Mouse (Mus musculus) liver, adult 2 months (tissue): Measurements from ENCODE around the gene Nelfcd. TPM values are rescaled to one million over a fixed set of nuclear protein-coding genes. Genes with fewer than 3 reads are reported as not detected.

Source experiments
- DNase-seq: peaks from one replicate; pipeline ENCODE4 v3.0.0-alpha.2; 2011; ENCODE audit warnings: low read depth, low spot score; ENCODE audit errors: extremely low read depth
- H3K27ac ChIP-seq: fragments of 200-500 bp; replicated peaks from 2 replicates; pipeline ENCODE4 v1.5.1; 2012; ENCODE audit warnings: low read depth, mild to moderate bottlenecking, control low read depth, inconsistent platforms, low read length; ENCODE audit not compliant: insufficient read depth
- H3K27me3 ChIP-seq: fragments of 200-500 bp; 2 replicates; pipeline ENCODE4 v1.6.1; 2012; ENCODE audit warnings: mild to moderate bottlenecking, moderate library complexity, low read length, inconsistent platforms; ENCODE audit not compliant: control insufficient read depth, insufficient read depth
- H3K36me3 ChIP-seq: fragments of 200-500 bp; 2 replicates; pipeline ENCODE4 v1.6.1; 2012; ENCODE audit warnings: low read length, inconsistent platforms; ENCODE audit not compliant: control insufficient read depth, insufficient read depth
- H3K4me1 ChIP-seq: fragments of 200-500 bp; 2 replicates; pipeline ENCODE4 v1.6.1; 2011; ENCODE audit warnings: low read length; ENCODE audit not compliant: control insufficient read depth, insufficient read depth
- H3K4me3 ChIP-seq: fragments of 200-500 bp; 2 replicates; pipeline ENCODE4 v1.5.1; 2011; ENCODE audit warnings: low read depth, mild to moderate bottlenecking, control low read depth, low read length, moderate library complexity; ENCODE audit not compliant: insufficient read depth
- H3K79me2 ChIP-seq: fragments of 200-500 bp; 2 replicates; pipeline ENCODE4 v1.6.1; 2012; ENCODE audit warnings: inconsistent platforms, mild to moderate bottlenecking, low read length, moderate library complexity; ENCODE audit not compliant: control insufficient read depth, insufficient read depth
- H3K9ac ChIP-seq: fragments of 200-500 bp; 2 replicates; pipeline ENCODE4 v1.6.1; 2012; ENCODE audit warnings: low read depth, mild to moderate bottlenecking, control low read depth, inconsistent platforms, low read length
- CTCF ChIP-seq: fragments of 200-500 bp; IDR thresholded peaks from 2 replicates; pipeline ENCODE4 v1.5.1; 2011; ENCODE audit warnings: low read depth, low read length, control low read depth
- POLR2A ChIP-seq: fragments of 200-500 bp; IDR thresholded peaks from 2 replicates; pipeline ENCODE4 v1.6.1; 2011; ENCODE audit warnings: low read length, control low read depth; ENCODE audit not compliant: insufficient read depth; ENCODE audit errors: extremely low read depth
- WGBS: fragments of 180-500 bp; shearing (Covaris S2); methylation state at CpG from one replicate; pipeline ENCODE4 v1.1.7; 2018; 5-methylcytosine and 5-hydroxymethylcytosine counted together
- polyA plus RNA-seq: library from polyadenylated mRNA; depleted of rRNA; stranded (reverse); fragments of >200 nt; gene quantifications from 2 replicates; pipeline ENCODE4 v1.2.3, GENCODE M21; 2012
- total RNA-seq: library from RNA; depleted of rRNA; stranded (reverse); fragments of >200 nt; gene quantifications from 2 replicates; pipeline ENCODE4 v1.2.3, GENCODE M21; 2014

Nelfcd gene
- total and polyA plus RNA-seq, 2 experiments = 17.3 to 40.6 TPM

DNA sequence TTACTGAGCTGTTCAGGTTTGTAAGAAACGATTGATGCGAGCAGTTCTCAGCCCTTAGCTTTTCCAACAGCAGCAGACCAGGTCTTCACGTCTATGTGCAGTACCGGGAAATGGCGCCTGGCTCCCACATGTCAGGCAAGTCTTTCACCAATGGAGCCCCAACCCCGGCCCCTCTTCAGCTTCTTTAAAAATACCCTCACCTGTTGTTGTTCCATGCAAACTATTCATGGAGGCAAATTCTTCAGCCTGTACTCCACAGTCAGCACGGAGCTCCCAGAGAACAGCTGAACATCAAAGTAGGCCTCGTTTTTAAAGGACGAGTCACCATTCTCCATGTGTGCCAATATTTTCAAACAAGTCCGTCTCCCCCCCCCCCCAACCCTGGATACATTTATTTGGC is 19.0 kb upstream of the Nelfcd start:
- TF ChIP-seq POLR2A = no peak
- no peak for TF ChIP-seq CTCF
- no peak overlapping the region for H3K4me3 ChIP-seq

DNA sequence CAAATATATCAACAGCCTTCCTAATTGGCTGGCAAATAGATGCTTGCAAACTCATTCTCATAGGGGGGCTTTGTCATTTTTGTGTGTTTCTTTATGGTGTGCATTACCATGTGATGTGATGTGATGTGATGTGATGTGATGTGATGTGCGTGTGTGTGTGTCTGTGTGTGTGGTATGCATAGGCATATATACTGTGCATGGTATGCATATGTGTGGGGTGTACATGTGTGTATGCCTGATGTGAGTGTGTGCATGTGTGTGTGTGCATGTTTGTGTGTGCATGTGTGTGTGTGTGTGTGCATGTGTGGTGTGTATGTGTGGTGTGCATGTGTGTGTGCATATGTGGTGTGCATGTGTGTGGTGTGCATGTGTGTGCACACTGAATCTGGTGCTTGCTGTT is 18.5 kb upstream of the Nelfcd start:
- Histone ChIP-seq H3K9ac (no peak overlapping the region), H3K79me2 (no peaks in the 10 kb centered on the region), H3K27ac (no peak overlapping the region), H3K36me3 (no peaks in the 10 kb centered on the region), H3K4me1 (no peaks in the 10 kb centered on the region), H3K27me3 (no peaks in the 10 kb centered on the region), H3K4me3 (no peak overlapping the region)
- 94% methylated on average over 1 of the region's 1 CpGs for WGBS
- no peak for TF ChIP-seq CTCF
- no peak for TF ChIP-seq POLR2A
- DNase-seq = no peak

More for the DNA sequence above, 19.0 kb upstream of the Nelfcd start:
- no peaks in the 10 kb centered on the region for H3K27me3 ChIP-seq
- H3K79me2 ChIP-seq = no peaks in the 10 kb centered on the region
- no peak for DNase-seq
- H3K4me1 ChIP-seq = no peaks in the 10 kb centered on the region
- no peaks in the 10 kb centered on the region for H3K36me3 ChIP-seq
- no peak overlapping the region for H3K27ac ChIP-seq
- H3K9ac ChIP-seq = no peak overlapping the region
- 88% methylated on average over 10 of the region's 10 CpGs for WGBS

- Histone ChIP-seq H3K27me3 (no peaks in the 10 kb centered on the region), H3K27ac (no peak overlapping the region), H3K4me1 (no peaks in the 10 kb centered on the region), H3K4me3 (no peak overlapping the region), H3K36me3 (no peaks in the 10 kb centered on the region), H3K9ac (no peak overlapping the region), H3K79me2 (no peaks in the 10 kb centered on the region)
- DNase-seq = no peak
- 90% methylated on average over 6 of the region's 6 CpGs for WGBS
- TF ChIP-seq POLR2A (no peak), CTCF (no peak)
These were observed 17.7 kb upstream of the Nelfcd start for GRCm38 (mm10) chr2:174397881-174398280.

GRCm38 (mm10) chr2:174400396-174400795 is 15.2 kb upstream of the Nelfcd start:
- DNase-seq = no peak
- Histone ChIP-seq H3K27ac (no peak overlapping the region), H3K79me2 (no peaks in the 10 kb centered on the region), H3K4me1 (no peaks in the 10 kb centered on the region), H3K4me3 (no peak overlapping the region), H3K9ac (no peak overlapping the region), H3K27me3 (no peaks in the 10 kb centered on the region), H3K36me3 (no peaks in the 10 kb centered on the region)
- no peak for TF ChIP-seq CTCF
- TF ChIP-seq POLR2A = no peak
- 94% methylated on average over 4 of the region's 4 CpGs for WGBS

DNA sequence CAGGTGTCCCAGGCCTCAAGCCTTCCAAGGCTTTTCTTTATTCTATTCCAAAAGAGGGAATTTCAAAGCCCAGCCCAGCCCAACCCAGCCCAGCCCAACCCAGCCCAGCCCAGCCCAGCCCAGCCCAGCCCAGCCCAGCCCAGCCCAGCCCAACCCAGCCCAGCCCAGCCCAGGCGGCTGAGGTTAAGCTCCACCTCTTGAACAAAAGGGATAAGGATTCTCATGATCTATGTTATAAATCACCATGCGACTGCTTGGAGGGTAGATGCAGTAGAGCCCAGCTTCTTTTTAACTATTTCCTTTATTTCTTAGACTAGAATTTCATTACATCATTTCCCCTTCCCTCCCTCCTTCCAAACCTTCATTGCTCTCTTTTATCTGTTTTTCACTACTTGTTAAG is 5.4 kb upstream of the Nelfcd start:
- no peaks in the 10 kb centered on the region for H3K79me2 ChIP-seq
- WGBS = 82% methylated on average over 2 of the region's 2 CpGs
- no peaks in the 10 kb centered on the region for H3K27me3 ChIP-seq
- H3K4me1 ChIP-seq = no peaks in the 10 kb centered on the region
- H3K36me3 ChIP-seq = no peaks in the 10 kb centered on the region
- H3K9ac ChIP-seq = no peak overlapping the region
- H3K4me3 ChIP-seq = no peak overlapping the region
- no peak for DNase-seq
- TF ChIP-seq POLR2A (no peak), CTCF (no peak)
- H3K27ac ChIP-seq = no peak overlapping the region

- Histone ChIP-seq H3K27me3 (no peaks in the 10 kb centered on the region), H3K4me3 (no peak overlapping the region), H3K79me2 (peaks cover 17% of the 10 kb centered on the region; the same call in 1 of the 2 replicates), H3K4me1 (peaks cover 4% of the 10 kb centered on the region; the same call in 1 of the 2 replicates), H3K9ac (no peak overlapping the region), H3K36me3 (no peaks in the 10 kb centered on the region), H3K27ac (no peak overlapping the region)
- WGBS = 77% methylated on average over 7 of the region's 7 CpGs
- TF ChIP-seq POLR2A (no peak), CTCF (no peak)
- no peak for DNase-seq
These were observed 2.5 kb upstream of the Nelfcd start for GRCm38 (mm10) chr2:174413127-174413526.
